Mouse (Mus musculus) E14TG2a.4 (cell line): ENCODE data around the gene Olfr161.
"Not testable (repeated sequence)": the region's sequence is repeated elsewhere in the genome, so short reads cannot be mapped to it uniquely, and the experiment has no call there.

Experiments used
- H3K27me3 ChIP-seq: 2 replicates; pipeline ENCODE4 v1.6.1; 2014; ENCODE audit warnings: low read length, control low read depth; ENCODE audit not compliant: insufficient read depth
- H3K36me3 ChIP-seq: 2 replicates; pipeline ENCODE4 v1.6.1; 2014; ENCODE audit warnings: low read length, control low read depth; ENCODE audit not compliant: insufficient read depth
- H3K4me1 ChIP-seq: replicated peaks from 2 replicates; pipeline ENCODE4 v1.6.1; 2014; ENCODE audit warnings: low read depth, low read length, control low read depth
- H3K4me3 ChIP-seq: replicated peaks from 2 replicates; pipeline ENCODE4 v1.5.1; 2014; ENCODE audit warnings: mild to moderate bottlenecking, low read length
- H3K9me3 ChIP-seq: 2 replicates; pipeline ENCODE4 v1.6.1; 2014; ENCODE audit warnings: low read length, control low read depth
- CTCF ChIP-seq: conservative IDR thresholded peaks from 2 replicates; pipeline ENCODE4 v1.5.1; 2014; ENCODE audit warnings: low read length
- NANOG ChIP-seq: IDR thresholded peaks from 2 replicates; pipeline ENCODE4 v1.6.1; 2014; ENCODE audit warnings: borderline replicate concordance, low read length, mixed read lengths
- POU5F1 ChIP-seq: IDR thresholded peaks from 2 replicates; pipeline ENCODE4 v1.6.1; 2014; ENCODE audit warnings: low read length, borderline replicate concordance

The Olfr161 gene

GRCm38 (mm10) chr16:3590691-3591090, at the start of gene Olfr161:
Olfr161 (plus strand) TSS chr16:3591042.
- Histone ChIP-seq H3K27me3 (no peaks in the 10 kb centered on the region), H3K36me3 (no peaks in the 10 kb centered on the region), H3K9me3 (peaks cover 13% of the 10 kb centered on the region; the same call in 1 of the 2 replicates), H3K4me3 (no peak within 1 kb of the TSS), H3K4me1 (no peaks in the 10 kb centered on the region)
- TF ChIP-seq POU5F1 (no peak), CTCF (no peak), NANOG (no peak)

GRCm38 (mm10) chr16:3563553-3563952, 27.3 kb upstream of the Olfr161 start:
- no peak overlapping the region for H3K4me3 ChIP-seq
- no peaks in the 10 kb centered on the region for H3K27me3 ChIP-seq
- TF ChIP-seq CTCF, result no peak
- no peak for TF ChIP-seq NANOG
- TF ChIP-seq POU5F1, result no peak
- H3K9me3 ChIP-seq, result no peaks in the 10 kb centered on the region
- H3K36me3 ChIP-seq, result no peaks in the 10 kb centered on the region
- H3K4me1 ChIP-seq, result no peaks in the 10 kb centered on the region

- not testable (repeated sequence) for H3K4me3 ChIP-seq, H3K4me1 ChIP-seq, H3K36me3 ChIP-seq, H3K27me3 ChIP-seq, H3K9me3 ChIP-seq
Measured at GRCm38 (mm10) chr16:3577658-3578057, 13.2 kb upstream of the Olfr161 start.

GRCm38 (mm10) chr16:3578227-3578848, 12.5 kb upstream of the Olfr161 start:
- not testable (repeated sequence) for H3K4me3 ChIP-seq, H3K4me1 ChIP-seq, H3K36me3 ChIP-seq, H3K27me3 ChIP-seq
- peaks cover 10% of the 10 kb centered on the region for H3K9me3 ChIP-seq

- not testable (repeated sequence) for H3K36me3 ChIP-seq, H3K27me3 ChIP-seq, H3K4me3 ChIP-seq, H3K4me1 ChIP-seq
- H3K9me3 ChIP-seq, result peaks cover 81% of the 10 kb centered on the region
Measured at GRCm38 (mm10) chr16:3631376-3631775, 40.5 kb downstream of the Olfr161 start.

GRCm38 (mm10) chr16:3632572-3633361, 41.9 kb downstream of the Olfr161 start:
- H3K4me1 ChIP-seq, H3K27me3 ChIP-seq, H3K36me3 ChIP-seq, H3K4me3 ChIP-seq: not testable (repeated sequence)
- TF ChIP-seq CTCF, result peak; percentile 21
- H3K9me3 ChIP-seq, result peaks cover 79% of the 10 kb centered on the region
